Mouse (Mus musculus) cortical plate, adult 2 months (tissue): ENCODE measurements around the gene Satb1.

ENCODE experiments used
- CTCF ChIP-seq: fragments of 200-500 bp; IDR thresholded peaks from 2 replicates; pipeline ENCODE4 v1.5.1; 2011; ENCODE audit warnings: mild to moderate bottlenecking, control low read depth, low read length; ENCODE audit not compliant: insufficient read depth; ENCODE audit errors: extremely low read depth
- POLR2A ChIP-seq: fragments of 200-500 bp; IDR thresholded peaks from 2 replicates; pipeline ENCODE4 v1.6.1; 2011; ENCODE audit warnings: mild to moderate bottlenecking, low read length, control low read depth; ENCODE audit not compliant: insufficient read depth; ENCODE audit errors: extremely low read depth

- TF ChIP-seq POLR2A: no peak
- TF ChIP-seq CTCF: no peak
These were observed 36.6 kb downstream of the Satb1 start for GRCm38 (mm10) chr17:51796459-51796858.
